Mouse (Mus musculus) embryonic facial prominence, embryonic 10.5 days (tissue): ENCODE measurements around the gene Med12l. TPM values are rescaled to one million over a fixed set of nuclear protein-coding genes. Genes with fewer than 3 reads are reported as not detected.
"Not testable (repeated sequence)": the region's sequence is repeated elsewhere in the genome, so short reads cannot be mapped to it uniquely, and the experiment has no call there.

Experiments used
- DNase-seq: peaks from one replicate; pipeline ENCODE4 v3.0.0-alpha.2; 2017; ENCODE audit warnings: low spot score
- H3K27ac ChIP-seq: fragments of 300-500 bp; sonication (generic); replicated peaks from 2 replicates; pipeline ENCODE4 v1.5.1; 2016; ENCODE audit warnings: mild to moderate bottlenecking
- H3K27me3 ChIP-seq: fragments of 300-500 bp; sonication (generic); replicated peaks from 2 replicates; pipeline ENCODE4 v1.6.1; 2016; ENCODE audit warnings: low read depth, mild to moderate bottlenecking; ENCODE audit not compliant: poor library complexity, severe bottlenecking
- H3K36me3 ChIP-seq: fragments of 300-500 bp; sonication (generic); replicated peaks from 2 replicates; pipeline ENCODE4 v1.6.1; 2016; ENCODE audit warnings: mild to moderate bottlenecking, moderate library complexity
- H3K4me1 ChIP-seq: fragments of 300-500 bp; sonication (generic); 2 replicates; pipeline ENCODE4 v1.6.1; 2016
- H3K4me3 ChIP-seq: fragments of 300-500 bp; sonication (generic); 2 replicates; pipeline ENCODE4 v1.5.1; 2016; ENCODE audit warnings: mild to moderate bottlenecking, moderate library complexity
- H3K9me3 ChIP-seq: fragments of 300-500 bp; sonication (generic); 2 replicates; pipeline ENCODE4 v1.6.1; 2016; ENCODE audit warnings: mild to moderate bottlenecking
- WGBS: fragments of 180-500 bp; shearing (Covaris S2); methylation state at CpG from one replicate; pipeline ENCODE4 v1.1.7; 2016; 5-methylcytosine and 5-hydroxymethylcytosine counted together
- polyA plus RNA-seq: library from polyadenylated mRNA; unstranded; fragments of >200 nt; fragmentation: Nextera tagmentation; extraction: Ambion mirVana; gene quantifications from 2 replicates; pipeline ENCODE4 v1.2.1, GENCODE M21; 2016

Gene Med12l
- polyA plus RNA-seq, 1 experiment from 2014 or later: 2.0 TPM

DNA sequence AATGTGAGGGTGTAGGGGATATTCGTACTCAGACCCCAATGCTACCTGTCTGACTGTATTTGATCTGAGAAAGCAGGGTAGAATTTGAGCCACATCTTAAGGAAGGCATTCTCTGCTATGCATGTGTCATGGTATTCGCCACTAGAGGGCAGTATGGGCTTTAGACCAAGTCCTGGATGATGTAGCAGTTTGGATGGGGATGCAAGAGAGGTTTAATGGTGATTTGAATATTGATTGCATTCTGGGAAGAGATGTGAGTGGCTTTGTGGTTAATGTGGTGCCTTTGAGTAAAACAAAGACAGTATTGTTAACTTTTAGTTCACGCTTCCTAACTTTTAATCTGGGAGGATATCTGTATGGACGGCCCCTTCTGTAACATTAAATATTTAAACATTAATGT lies 73.7 kb downstream of the Med12l start:
- Histone ChIP-seq H3K9me3 (no peaks in the 10 kb centered on the region), H3K27me3 (no peaks in the 10 kb centered on the region), H3K27ac (no peak overlapping the region), H3K36me3 (no peaks in the 10 kb centered on the region), H3K4me3 (no peak overlapping the region), H3K4me1 (peaks cover 21% of the 10 kb centered on the region)
- peak; percentile 57 for DNase-seq
- WGBS: 42% methylated on average over 4 of the region's 4 CpGs

DNA sequence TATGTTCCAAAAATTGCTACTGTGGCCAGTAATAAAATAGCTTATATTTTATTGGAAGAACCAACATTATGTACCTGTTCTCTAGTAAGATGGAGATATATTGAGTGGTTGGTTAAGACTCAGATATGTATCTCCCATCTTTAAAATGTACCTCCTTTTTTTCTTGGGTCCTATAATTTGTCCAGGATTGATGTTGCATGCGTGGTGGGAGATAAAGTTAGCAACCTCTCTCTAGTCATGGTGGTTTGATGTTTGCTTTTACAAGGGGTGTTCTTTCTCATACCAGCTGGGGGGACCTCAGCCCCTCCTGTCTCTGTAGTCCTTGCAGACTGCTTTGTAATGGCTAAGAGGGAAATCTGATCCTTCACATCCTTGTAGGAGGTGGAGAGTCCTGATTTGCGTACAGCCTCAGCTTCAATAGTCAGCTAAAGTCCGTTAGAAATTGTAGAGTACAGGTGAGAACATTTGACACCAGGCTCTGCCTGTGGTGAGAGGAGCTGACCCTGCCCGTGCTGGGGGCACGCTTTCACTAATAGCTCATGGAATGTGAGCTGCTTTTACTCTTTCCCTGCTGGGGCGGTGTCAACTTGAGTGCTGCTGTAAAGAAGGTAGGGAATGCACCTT lies 74.8 kb downstream of the Med12l start:
- Histone ChIP-seq H3K9me3 (no peaks in the 10 kb centered on the region), H3K27ac (no peak overlapping the region), H3K27me3 (no peaks in the 10 kb centered on the region), H3K4me1 (peaks cover 21% of the 10 kb centered on the region), H3K4me3 (peak overlapping the region; percentile 22; the same call in 1 of the 2 replicates), H3K36me3 (no peaks in the 10 kb centered on the region)
- DNase-seq: peak; percentile 49
- 9% methylated on average over 6 of the region's 6 CpGs for WGBS

DNA sequence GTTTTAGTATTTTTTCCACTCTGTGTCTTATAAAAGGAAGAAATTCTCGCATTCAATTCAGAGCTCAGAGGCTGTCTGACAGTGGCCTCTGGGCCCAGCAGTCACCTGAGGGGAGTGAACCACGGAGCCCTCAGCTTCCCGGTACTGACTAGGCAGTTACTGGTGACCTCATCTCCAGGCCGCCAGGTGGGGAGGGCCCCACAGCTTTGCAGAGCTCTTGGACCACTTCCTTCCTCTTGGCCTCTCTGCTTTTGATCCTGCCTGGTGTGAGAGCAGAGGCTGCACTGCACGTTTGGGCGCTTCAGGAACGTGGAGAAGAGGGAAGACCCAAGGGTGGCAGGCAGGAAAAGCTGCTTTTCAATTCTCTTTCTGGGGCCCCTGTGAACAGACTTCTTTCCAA lies 75.3 kb downstream of the Med12l start:
- H3K4me1 ChIP-seq: peaks cover 21% of the 10 kb centered on the region
- no peaks in the 10 kb centered on the region for H3K9me3 ChIP-seq
- peak overlapping the region; percentile 22; the same call in 1 of the 2 replicates for H3K4me3 ChIP-seq
- H3K27ac ChIP-seq: peak overlapping the region; percentile 44
- no peaks in the 10 kb centered on the region for H3K36me3 ChIP-seq
- peak; percentile 48 for DNase-seq
- no peaks in the 10 kb centered on the region for H3K27me3 ChIP-seq
- WGBS: 11% methylated on average over 7 of the region's 7 CpGs

DNA sequence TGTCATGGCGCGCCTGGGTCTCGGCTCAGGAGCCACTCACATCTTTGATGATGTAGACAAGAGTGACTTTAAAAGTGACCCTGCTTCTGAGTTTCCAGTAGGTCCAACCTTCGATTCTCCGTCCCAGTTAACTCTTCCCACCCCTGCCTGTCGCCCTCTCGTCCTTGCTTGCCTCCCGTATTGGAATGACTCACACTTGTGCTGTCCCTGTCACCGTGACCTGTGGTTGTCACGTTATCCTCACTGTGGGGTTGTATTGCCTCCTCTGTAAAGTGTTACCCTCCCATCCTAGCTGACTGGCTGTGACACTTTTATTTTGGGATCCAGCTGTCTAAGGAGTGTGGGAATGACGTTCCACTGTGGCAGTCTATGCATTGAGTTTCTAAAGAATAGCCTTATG lies 87.1 kb downstream of the Med12l start:
- Histone ChIP-seq H3K4me3 (no peak overlapping the region), H3K9me3 (no peaks in the 10 kb centered on the region), H3K4me1 (no peaks in the 10 kb centered on the region), H3K27me3 (no peaks in the 10 kb centered on the region), H3K27ac (no peak overlapping the region), H3K36me3 (no peaks in the 10 kb centered on the region)
- 82% methylated on average over 11 of the region's 11 CpGs for whole genome bisulfite sequencing
- no peak for DNase-seq

DNA sequence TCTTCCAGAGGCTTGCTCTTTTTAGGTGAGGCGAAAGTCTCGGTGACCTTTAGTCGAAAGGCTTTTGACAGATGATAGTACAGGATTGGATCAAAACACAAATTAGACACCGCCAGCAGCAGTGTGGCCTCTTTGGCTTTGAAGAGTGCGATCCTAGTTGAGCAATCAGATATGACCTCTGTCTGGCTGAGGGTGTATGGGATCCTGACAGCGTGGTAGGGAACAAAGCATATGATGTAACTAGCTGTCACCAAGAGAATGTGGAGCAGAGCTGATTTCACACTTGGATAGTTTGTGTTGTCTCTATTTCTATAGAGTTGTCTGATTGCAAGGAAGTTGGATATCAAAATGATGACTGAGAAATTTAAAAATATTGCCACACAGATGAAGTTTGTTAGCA lies 91.8 kb downstream of the Med12l start:
- Histone ChIP-seq H3K27me3 (no peaks in the 10 kb centered on the region), H3K36me3 (no peaks in the 10 kb centered on the region), H3K4me3 (no peak overlapping the region), H3K4me1 (no peaks in the 10 kb centered on the region), H3K27ac (no peak overlapping the region), H3K9me3 (no peaks in the 10 kb centered on the region)
- 74% methylated on average over 6 of the region's 6 CpGs for WGBS
- DNase-seq: no peak

DNA sequence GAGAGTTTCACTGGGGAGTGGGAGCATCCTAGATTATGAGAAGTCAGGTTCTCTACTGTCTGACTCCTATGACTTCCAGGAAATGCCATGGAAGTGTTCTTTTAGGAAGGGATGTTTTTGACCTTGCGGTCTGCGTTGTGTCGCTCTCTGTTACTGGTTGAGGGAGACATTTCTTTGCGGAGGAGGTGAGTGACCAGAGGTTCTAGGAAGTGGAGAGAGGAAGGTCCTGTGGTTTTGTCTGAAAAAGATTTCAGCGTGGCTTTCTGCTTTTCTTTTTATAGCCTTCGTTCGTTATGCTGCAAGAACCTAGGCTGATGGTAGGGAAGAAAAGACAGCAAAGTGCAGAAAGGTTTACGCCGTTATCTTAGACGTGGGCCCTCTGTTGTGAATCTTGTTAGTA lies 92.9 kb downstream of the Med12l start:
- Histone ChIP-seq H3K9me3 (no peaks in the 10 kb centered on the region), H3K36me3 (no peaks in the 10 kb centered on the region), H3K4me3 (no peak overlapping the region), H3K27me3 (no peaks in the 10 kb centered on the region), H3K4me1 (no peaks in the 10 kb centered on the region), H3K27ac (no peak overlapping the region)
- DNase-seq: no peak
- WGBS: 89% methylated on average over 10 of the region's 10 CpGs

DNA sequence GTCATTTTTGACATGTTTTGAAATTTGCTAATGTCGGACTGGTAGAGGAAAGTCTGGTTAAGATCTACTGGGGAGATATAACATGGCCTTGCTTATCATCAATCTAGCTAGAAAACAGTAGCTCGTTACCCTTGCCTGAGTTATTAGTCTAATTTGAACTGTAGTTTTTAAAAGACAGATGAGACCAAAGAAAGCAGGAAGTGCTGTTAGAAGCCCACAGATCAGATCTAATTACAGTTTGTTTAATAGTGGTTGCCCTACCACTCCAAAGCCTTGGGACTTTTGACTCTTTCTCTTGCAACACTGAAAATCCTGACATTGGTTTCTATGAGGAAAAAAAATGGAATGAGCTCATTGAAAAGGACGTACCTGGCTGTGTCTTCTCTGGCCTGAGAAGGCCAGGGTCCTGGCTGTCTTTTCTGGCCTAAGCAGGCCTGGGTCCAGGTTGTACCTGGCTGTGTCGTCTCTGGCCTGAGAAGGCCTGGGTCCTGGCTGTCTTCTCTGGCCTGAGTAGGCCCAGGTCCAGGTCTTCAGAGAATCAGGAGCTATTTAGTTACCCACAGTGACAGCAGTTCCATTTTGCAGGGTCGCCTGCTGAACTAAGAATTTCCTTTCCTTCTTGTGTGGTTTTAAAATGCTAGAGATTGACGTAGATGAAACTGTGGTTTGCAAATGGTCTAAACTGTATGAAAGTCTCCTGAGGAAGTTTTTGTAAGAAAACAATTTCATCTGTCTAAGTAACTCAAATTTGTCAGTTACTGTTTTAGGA lies 95.8 kb downstream of the Med12l start, which contains the start of gene Gpr171:
Gene Gpr171 (minus strand): TSS at position 604 of the 769 bp plus-strand sequence.
- Histone ChIP-seq H3K36me3 (no peaks in the 10 kb centered on the region), H3K27ac (no peak within 1 kb of the TSS; the same call in 1 of the 2 replicates), H3K9me3 (no peaks in the 10 kb centered on the region), H3K4me3 (no peak within 1 kb of the TSS), H3K27me3 (no peaks in the 10 kb centered on the region), H3K4me1 (no peaks in the 10 kb centered on the region)
- DNase-seq: no peak
- 78% methylated on average over 6 of the region's 6 CpGs for WGBS

DNA sequence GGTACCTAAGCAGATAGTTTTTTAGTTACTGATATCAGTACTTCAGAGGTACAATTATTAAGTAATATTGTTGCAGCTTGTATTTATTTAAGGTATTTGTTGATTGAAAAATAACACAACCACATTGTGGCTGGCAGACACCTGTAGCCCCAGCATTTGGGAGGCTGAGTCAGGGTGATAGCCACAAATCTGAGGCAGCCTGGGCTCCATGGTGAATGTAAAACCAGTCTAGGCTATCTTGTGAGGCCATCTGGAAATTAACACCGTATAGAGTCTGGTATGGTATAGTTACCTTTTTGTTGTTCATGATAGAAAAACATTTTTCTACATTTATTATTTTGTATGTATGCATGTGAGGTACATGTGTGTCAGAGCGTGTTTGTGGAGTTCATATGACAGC lies 96.5 kb downstream of the Med12l start:
- Histone ChIP-seq H3K27me3 (no peaks in the 10 kb centered on the region), H3K36me3 (no peaks in the 10 kb centered on the region), H3K4me1 (no peaks in the 10 kb centered on the region), H3K4me3 (no peak overlapping the region), H3K27ac (no peak overlapping the region), H3K9me3 (no peaks in the 10 kb centered on the region)
- no peak for DNase-seq
- 94% methylated on average over 2 of the region's 2 CpGs for WGBS

DNA sequence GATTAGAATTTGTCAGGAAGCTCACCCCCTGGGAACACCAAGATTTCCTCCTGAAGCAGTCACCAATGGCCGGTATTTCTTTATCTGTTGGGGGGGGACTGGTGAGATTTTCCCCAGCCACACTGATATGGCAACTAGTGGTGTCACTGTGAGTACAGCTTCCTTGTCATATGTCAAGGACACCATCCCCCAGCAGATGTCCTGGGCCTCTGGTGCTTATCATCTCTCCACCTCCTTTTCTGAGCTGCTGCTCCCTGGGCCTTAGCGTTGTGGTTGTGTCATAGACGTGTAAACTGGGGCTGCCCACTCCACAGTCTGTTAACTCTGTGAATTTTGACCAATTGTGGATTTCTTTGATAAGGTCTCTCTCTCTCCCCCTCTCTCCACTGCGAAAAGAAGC lies 98.8 kb downstream of the Med12l start:
- Histone ChIP-seq H3K27me3 (no peaks in the 10 kb centered on the region), H3K4me1 (no peaks in the 10 kb centered on the region), H3K4me3 (no peak overlapping the region), H3K9me3 (no peaks in the 10 kb centered on the region), H3K36me3 (no peaks in the 10 kb centered on the region), H3K27ac (no peak overlapping the region)
- DNase-seq: no peak
- 84% methylated on average over 4 of the region's 4 CpGs for WGBS

DNA sequence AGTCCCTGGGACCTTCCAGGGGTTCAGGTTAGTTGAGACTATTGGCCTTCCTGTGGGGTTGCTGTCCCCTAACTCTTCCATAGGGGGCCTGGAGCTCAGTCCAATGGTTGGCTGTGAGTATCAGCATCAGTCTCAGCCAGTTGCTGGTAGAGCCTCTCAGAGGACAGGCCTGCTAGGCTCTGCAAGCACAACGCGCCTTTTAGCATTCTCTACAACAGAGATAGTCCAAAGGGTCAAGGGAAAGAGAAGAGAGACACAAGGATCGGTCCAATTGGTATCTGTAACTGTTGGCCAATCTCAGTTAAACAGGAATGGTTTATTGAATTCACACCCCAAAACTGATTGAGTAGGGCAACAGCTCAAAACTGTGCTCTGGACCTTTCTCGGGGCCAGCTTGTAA lies 101.8 kb downstream of the Med12l start:
- Histone ChIP-seq H3K4me3 (no peak overlapping the region), H3K4me1 (no peaks in the 10 kb centered on the region), H3K9me3 (no peaks in the 10 kb centered on the region), H3K36me3 (no peaks in the 10 kb centered on the region), H3K27ac (no peak overlapping the region), H3K27me3 (no peaks in the 10 kb centered on the region)
- DNase-seq: no peak
- 94% methylated on average over 4 of the region's 4 CpGs for WGBS

DNA sequence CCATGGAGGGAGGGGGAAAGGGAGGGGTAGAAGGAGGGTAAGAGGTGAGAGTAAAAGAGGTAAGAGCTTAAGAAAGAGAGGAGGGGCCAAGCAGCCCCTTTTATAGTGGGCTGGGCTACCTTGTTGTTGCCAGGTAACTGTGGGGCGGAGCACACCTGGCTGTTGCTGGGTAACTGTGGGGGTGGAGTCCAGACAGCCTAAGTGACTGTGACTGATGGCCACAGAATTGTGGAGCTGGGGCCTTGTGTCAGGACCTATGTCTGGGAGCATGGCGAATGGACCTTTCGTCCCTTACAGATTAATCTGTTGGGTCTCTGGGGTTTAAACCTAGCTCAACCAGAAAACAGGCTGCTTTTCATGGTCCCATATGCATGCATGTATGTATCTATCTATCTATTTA lies 104.2 kb downstream of the Med12l start:
- not testable (repeated sequence) for H3K9me3 ChIP-seq, H3K4me3 ChIP-seq, H3K27ac ChIP-seq, H3K27me3 ChIP-seq, H3K4me1 ChIP-seq, H3K36me3 ChIP-seq, DNase-seq
- 92% methylated on average over 3 of the region's 3 CpGs for WGBS

DNA sequence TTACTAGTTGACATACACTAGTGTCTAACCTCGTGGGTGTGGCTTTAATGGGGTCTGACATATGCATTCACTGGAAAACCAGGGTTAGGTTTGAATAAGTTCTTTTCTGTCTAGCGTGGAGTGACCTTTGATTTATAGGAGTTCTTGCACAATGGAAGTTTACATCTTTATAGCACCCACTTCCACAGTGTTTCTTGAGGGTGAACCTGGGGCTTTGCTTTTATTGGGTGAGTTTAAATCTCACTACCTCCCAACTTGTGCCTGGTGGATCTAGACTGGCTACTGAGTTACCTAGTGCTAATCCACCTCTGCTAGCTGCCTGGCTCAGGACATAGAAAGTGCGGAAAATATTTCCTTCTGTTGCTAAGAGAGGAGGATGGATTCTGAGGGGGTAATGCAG lies 106.3 kb downstream of the Med12l start:
- WGBS: 82% methylated on average over 3 of the region's 3 CpGs
- H3K36me3 ChIP-seq: no peaks in the 10 kb centered on the region

DNA sequence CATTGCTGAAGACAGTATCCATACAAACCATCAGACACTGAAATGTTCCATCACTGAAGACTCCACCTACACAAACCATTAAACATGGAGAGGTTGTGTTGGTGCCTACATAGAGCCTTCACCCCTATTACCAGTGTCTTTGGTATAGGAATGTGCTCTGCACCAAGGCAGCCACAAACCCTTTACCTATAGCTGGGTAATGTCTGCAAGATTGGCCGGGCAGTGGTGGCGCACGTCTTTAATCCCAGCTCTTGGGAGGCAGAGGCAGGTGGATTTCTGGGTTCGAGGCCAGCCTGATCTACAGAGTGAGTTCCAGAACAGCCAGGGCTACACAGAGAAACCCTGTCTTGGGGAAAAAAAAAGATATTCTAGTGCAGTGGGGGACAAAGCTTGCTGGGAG lies 107.7 kb downstream of the Med12l start:
- not testable (repeated sequence) for H3K9me3 ChIP-seq, H3K4me3 ChIP-seq, H3K4me1 ChIP-seq, H3K27ac ChIP-seq, DNase-seq, H3K36me3 ChIP-seq, H3K27me3 ChIP-seq
- 93% methylated on average over 4 of the region's 4 CpGs for WGBS

More for the DNA sequence above, 106.3 kb downstream of the Med12l start:
- no peak overlapping the region for H3K4me3 ChIP-seq
- H3K27ac ChIP-seq: no peak overlapping the region
- DNase-seq: no peak
- no peaks in the 10 kb centered on the region for H3K9me3 ChIP-seq
- H3K4me1 ChIP-seq: no peaks in the 10 kb centered on the region
- H3K27me3 ChIP-seq: no peaks in the 10 kb centered on the region
